Mouse (Mus musculus) cerebellum, adult 9-11 months (tissue): Measurements from ENCODE around the gene Disp2.

Source experiments
- DNase-seq: peaks from one replicate; pipeline ENCODE4 v3.0.0; 2022

Gene Disp2

DNA sequence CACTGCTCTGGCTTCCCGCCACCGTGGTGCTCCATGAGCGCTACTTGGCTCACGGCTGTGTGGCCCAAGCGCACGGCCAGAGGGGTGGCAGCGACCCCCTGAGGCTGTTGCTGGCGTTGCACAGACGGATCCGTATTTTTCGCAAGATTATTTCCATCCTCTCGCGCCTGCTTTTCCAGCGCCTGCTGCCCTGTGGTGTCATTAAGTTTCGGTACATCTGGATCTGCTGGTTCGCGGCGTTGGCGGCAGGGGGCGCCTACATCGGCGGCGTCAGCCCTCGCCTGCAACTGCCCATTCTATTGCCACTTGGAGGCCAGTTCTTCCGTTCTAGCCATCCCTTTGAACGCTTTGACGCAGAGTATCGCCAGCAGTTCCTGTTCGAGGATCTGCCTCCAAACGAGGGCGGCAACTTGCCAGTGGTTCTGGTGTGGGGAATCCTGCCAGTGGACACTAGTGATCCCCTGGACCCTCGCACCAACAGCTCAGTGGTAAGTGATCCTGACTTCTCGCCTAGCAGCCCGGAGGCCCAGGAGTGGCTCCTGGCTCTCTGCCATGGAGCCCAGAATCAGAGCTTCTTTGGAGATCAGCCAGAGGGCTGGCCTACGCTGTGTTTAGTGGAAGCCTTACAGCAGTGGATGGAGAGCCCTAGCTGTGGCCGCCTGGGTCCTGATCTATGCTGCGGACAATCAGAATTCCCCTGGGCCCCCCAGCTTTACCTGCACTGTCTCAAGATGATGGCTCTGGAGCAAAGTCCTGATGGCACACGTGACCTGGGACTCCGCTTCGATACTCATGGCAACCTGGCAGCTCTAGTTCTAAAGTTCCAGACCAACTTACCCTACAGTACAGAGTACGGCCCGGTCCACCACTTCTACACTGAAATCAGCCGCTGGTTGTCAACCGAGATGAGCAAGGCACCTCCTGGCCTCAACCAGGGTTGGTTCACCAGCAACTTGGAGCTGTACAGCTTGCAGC lies 11.3 kb downstream of the Disp2 start:
- peak; percentile 91 for DNase-seq

DNA sequence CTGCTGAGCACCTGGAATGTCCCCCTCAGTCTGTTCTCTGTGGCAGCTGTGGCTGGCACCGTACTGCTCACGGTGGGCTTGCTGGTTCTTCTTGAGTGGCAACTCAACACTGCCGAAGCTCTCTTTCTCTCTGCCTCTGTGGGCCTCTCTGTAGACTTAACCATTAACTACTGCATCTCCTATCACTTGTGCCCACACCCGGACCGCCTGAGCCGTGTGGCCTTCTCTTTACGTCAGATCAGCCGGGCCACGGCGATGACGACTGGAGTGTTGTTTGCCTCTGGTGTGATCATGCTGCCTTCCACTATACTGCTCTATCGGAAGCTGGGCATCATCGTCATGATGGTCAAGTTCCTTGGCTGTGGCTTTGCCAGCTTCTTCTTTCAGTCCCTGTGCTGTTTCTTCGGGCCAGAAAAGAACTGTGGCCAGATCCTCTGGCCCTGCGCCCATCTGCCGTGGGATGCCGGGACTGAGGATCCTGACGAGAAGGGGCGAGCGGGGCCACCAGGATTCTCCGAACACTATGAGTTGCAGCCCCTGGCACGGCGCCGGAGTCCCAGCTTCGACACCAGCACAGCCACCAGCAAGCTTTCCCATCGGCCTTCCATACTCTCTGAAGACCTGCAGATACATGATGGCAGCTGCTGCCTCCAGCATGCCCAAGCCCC lies 12.2 kb downstream of the Disp2 start:
- peak; percentile 64 for DNase-seq

DNA sequence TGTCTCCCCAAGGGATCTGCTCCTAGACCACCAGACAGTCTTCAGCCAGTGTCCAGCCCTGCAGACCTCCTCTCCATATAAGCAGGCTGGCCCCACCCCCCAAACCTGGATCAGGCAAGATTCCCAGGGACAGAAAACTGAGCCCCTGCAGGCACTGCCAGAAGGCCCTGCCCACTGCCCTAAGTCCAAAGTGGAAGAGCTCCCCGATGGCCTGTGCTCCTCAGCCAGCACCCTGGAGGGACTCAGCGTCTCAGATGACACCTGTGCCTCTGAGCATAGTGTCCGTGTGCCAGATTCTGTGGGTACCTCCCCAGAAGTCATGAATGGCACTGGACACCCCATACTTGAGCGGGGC lies 12.7 kb downstream of the Disp2 start:
- peak; percentile 59 for DNase-seq

DNA sequence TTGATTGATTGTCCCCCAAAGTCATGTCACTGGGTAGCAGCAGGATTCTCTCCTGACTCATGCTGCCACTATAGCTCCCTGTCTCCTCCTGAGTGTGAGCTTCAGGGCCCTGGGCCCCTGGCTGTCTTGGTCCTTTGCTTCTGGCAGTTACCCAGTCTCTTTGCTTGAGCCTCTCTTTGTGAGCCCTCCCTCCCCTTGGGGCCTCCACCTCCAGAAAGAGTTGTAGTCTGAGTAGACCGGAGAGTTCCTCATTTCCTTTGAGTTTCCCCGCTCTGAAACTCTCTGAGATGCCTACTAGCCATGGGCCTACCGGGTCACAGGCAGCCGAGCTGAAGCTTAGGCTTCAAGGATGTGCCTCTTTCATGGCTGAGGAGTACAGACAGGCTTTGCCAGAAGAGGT lies 14.1 kb downstream of the Disp2 start:
- no peak for DNase-seq

DNA sequence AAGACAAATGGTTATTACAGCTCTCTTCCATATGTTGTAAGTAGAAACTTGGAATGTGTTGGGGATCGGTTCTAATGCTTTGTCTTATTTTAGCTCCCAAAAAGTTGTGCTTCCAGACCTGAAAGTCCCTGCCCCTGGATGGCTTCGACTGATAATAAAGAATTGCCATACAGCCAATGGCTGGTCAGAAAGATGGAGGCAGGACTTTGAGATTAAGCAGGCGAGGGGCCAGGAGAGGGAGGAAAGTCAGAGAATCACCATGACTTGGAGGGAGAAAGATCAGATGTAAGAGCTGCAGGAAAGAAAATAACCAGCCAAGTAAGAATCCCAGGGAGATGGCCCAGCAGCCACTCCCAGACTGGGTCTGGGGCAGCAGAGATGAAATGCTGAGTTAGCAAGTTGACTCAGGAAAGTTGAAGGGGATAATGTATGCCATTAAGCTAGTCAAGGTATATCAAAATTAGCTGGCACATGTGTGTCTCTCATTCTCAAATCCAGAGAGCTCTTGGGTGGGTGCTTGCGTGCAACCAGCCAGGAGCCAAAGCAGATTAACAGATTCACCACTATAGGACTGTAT lies 23.1 kb downstream of the Disp2 start:
- DNase-seq = no peak

DNA sequence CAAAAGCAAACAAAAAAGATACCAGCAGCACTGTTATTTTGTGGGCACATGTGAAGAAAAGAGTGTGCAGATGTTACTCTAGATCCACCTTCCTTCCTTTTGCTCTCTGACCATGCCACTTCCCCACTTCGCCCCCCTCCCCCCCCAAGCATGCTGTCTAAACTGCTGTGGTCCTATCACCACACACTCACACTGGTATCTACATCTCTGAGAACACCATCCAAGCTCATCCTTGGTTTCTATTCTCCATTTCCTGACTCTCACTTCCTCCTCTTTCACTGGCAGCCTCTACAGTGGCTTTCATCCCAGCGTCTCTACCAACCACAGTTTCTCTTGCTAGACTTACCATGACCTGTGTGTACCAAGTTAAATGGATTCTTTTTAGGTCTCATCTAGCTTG lies 25.0 kb downstream of the Disp2 start:
- no peak for DNase-seq

DNA sequence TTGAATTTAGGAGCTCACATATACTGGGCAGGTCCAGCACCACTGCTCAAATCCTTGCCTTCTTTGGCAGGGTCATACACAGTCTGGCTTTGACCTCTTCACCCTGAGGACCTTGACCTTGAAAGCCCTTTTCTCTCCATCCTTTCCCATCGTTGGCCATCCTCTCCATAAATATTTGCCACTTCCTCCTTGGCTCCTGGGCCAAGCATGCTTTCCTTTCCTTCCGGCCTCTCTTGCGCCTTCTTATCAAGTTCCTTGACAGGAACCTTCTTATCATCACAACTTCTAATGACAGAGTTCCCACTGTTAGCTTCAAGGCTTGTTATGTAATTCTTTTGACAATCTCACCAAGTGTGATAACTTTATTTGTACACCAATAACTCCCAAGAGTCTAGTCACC lies 25.6 kb downstream of the Disp2 start:
- DNase-seq = no peak

DNA sequence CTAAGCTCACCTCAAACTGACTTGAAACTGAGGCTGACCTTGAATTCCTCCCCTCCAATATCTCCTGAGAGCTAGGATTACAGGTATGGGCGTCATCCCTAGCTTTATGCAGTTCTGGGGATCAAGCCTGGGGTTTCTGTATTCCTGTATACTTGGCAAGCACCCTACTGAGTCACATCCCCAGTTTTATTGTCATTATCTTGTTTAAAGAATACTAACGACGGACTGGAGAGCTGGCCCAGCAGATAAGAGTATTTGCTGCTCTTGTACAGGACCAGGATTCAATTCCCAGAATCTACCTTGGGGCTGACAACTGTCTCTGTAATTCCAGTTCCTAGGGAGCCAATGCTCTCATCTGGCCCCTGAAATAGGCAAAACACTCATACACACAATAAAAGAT lies 26.2 kb downstream of the Disp2 start:
- DNase-seq = no peak

DNA sequence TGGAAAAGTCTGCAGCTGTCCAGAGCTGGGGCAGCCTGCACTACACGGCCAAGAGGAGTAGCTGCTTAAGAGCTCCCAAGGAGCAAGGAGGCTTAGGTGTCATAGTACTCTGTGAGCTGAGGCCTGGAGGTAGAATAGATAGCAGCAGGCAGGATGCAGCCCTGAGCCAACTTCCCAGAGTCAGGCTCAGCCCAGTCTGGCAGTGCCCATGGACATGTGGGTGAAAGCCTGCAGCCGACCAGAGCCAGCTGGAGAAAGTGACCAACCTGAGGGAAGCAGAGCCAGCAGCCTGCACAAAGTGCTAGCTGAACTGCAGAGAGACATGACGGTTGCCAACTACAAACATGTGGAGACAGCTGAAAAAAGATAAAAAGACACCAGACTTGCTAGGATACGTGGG lies 27.3 kb downstream of the Disp2 start:
- DNase-seq = peak; percentile 77

DNA sequence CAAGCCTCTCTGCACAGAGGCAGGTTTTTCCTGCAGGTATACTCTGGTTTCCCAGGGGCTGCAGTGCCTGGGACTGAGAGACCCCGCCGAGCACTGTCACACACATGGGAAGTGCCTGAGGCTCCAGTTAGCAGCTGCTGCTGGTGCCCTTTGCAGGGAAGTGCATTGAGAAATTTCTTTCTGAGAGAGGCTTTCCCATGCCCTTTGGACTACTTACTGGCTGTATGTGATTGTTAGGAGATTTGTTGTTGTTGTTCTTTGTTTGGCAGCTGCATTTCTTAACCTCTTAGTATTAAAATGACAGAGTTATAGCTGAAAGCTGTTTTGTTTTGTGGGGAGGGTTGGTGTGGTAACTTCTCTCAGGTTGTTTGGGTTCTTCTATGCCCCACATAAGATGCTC lies 31.3 kb downstream of the Disp2 start:
- DNase-seq = no peak

DNA sequence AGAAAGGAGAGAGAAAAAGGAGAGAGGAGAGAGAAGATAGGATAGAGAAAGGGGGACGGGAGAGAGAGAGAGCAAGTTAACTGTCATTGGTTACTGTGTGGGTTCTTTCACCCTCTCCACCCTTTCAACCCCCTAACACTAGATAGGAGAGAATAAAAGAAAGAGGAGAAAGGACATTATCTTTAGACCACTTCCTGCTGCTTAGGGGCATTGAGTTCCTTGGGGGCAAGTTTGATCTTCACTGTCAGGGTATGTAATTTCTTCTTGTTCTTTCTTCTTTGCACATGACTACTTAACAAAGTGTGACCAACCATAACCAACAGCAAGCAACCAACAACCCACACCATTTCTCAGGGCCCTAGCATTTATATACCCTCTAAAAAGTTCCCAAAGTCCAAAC lies 33.2 kb downstream of the Disp2 start:
- DNase-seq = no peak

DNA sequence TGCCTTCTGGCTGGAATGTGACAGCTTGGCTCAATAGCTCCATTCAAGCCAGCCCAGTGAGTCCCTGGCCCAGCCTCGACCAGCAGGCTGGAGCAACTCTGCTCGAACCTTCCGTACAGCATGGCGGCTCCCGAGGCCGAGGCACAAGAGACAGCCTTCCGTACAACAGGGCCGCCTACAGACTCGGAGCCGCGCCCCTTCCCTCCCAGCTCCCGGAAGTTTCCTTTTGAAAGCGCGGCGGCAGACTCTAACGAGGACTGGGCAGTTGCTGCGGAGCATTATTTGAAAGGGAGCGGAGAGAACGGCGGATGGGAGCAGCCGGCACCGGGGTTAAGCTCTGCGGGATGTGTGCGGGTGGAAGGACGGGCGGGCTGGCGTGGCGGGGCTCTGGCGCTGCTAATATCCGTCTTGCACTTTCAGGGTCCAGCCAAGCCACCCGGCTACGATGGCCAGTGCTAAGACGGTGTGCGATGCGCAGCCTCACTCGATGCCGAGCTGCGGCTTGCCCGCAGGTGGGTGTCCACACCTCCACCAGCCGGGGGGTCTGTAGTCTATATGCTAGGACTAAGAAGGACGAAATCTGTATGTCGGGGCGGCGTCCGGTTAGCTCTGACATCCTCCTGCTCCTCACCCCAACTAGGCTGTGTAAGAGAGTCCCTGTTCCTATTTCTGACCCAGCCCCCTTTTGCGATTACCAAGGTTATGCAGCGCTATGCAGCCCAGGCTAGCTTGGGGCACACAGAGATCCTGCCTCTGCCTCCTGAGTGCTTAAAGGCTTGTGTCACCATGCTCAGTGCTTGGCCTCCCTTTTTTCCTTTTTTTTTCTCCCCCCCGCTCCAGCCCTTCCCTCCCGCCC lies 34.7 kb downstream of the Disp2 start, which contains the start of gene Knstrn:
Gene Knstrn, plus strand, starts transcription at position 23 of the 856 bp plus-strand sequence.
- peak; percentile 89 for DNase-seq

DNA sequence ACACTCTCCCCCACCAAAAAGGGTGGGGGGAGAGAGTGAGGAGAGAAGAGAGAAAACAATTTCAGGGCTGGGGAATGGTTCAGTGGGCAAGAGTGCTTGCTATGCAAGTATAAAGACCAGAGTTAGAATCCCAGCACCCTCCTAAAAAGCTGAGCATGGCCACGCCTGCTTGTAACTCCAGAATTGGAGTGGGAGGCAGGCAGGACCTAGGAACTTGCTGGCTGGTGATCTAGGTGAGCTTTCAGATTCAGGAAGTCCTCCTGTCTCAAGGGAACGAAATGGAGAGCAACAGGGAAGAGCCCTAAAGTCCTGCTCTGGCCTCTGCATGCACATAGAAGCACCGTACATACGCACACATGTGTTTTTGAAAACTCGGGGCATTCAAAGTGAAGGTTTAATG lies 43.3 kb downstream of the Disp2 start:
- DNase-seq = no peak

DNA sequence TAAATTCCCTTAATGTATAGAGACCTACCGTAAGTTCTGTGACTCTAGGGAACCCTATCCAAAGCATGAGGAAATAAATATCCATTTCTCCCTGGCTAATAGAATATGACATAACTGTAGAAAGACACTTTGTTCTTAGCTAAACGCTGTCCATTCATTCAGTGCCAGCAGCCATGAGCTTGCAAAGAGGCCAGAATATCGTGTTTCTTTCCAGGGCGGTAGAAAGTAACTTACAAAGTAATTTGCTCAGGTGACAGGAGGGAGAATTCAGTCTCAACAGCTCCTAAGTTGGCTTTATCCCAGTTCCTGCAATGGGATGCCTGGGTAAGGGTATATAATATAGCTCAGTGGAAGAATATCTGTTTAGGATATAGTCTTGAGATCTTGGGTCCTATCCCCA lies 44.9 kb downstream of the Disp2 start:
- no peak for DNase-seq

DNA sequence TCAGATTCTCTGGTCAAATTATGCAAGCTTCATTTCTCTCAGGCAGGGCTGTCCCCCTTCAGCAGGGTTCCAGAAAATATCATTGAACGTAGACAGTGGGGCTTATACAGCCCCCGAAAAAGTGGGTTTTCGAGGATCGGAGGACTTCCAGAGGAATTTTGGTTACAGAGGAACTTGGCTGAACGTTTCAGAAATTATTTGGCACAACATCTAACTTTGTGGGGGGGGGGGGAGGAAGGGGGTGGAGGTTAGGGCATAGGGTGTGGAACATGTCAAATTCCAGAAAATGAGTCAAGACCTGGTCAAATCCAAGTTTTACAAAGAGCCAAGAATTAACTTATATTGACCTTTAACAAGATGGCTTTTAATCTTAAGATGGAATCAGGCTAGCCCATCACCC lies 49.6 kb downstream of the Disp2 start:
- DNase-seq = no peak

DNA sequence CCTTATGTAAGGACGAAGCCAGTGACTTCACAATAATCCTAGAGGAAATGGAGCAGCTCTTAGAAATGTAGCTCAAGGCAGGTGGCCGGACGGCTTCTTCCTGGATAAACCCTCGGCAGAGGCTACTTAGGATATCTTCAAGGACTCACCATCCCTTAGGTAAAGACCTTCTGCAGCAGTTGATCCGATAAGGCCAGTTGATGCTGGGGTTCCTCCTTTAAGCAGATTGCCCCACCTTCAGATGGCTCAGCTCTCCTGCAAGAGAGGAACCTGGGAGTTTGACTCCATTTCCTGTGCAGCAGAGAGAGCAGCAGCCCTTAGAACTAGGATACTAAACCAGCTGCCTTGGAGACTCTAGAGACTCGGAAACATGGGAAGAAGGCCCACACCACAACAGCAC lies 54.5 kb downstream of the Disp2 start:
- no peak for DNase-seq

DNA sequence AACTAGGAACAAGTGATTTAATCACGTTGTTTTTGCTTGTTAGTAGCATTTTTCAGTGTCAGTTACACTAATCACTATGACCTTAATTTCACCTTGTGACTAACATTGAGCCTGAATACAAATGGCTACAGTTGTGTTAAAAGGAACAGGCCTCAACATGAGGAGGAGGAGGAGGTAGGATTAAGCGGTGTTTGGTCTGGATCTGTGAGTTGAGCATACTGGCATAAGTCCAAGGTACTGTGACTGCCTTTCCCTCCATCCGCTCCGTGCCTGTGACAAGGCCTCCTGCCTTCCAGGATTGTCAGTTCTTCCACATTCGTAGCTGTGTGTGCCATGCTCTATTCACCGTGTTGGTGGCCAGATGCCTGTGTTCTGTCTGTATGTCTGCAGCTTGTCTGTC lies 55.6 kb downstream of the Disp2 start:
- DNase-seq = no peak

DNA sequence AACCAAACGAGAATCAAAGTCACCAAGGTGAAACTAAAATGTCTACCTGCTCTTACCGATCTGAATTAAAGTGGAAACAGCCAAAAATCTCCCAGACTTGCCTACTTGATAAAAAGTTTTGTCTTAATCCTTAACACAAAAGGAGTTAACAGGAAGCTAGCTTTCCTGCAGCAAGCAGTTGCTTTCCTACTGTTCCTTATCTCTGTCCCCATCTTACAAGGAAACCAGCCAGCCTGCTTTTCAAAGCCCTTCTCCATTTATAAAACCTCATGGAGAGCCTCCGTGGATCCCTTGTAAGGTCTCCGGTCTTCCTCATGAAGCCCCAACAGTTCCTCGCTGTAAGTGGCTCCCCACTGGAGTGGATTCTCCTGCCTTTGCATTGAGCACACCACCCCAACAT lies 58.8 kb downstream of the Disp2 start:
- no peak for DNase-seq

DNA sequence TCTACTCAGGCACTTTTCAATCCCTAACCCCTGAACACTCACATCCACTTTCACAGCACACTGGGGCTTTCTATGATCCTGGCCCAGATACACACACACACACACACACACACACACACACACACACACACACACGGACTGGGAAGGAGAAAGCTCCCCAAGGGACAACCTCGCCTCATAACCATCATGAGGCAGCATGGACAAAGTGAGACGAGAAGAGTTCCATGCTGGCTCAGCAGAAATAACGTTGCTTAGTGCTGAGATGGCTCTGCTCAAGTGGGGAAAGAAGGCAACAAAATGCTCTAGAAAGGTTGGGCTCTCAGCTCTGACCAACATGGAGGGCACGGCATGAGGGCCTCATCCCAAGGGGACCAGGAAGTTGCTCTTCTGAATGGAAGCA lies 61.7 kb downstream of the Disp2 start:
- no peak for DNase-seq

DNA sequence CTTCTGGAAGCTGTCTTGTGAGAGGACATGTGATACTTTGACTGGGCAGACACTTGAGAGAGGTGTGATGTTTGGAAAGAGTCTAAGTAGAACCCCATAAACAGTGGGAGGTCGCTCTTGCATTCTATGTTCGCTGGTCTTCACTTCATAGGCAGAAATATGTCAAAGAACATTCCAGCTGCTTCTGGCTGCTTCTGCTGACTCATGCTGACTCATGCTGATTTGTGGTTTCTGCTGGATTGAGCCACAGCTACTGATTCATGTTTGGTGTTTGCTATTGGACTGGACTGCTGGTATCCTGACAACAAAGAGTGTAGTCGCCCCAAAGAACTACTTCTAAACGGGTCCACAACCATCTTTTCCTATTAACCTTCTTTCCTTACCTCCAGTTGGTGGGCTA lies 62.3 kb downstream of the Disp2 start:
- DNase-seq = no peak

DNA sequence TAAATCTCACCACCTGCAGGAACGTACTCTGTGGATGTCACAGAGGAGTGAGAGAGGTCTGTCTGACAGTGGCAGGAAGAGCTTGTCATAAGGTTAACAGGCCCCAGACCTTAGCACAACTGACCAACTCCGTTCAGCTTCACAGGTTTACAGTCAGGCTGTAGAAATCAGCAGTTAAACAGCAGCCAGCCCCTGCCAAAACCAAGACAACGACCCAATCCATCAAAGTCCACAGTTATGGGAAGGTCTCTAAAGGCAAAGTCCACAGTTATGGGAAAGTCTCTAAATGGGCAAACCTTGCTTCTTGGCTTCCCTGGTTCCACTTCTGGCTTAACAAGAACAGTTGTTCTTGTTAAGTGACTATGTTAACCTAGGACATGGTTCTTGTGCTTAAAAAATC lies 64.9 kb downstream of the Disp2 start:
- no peak for DNase-seq

DNA sequence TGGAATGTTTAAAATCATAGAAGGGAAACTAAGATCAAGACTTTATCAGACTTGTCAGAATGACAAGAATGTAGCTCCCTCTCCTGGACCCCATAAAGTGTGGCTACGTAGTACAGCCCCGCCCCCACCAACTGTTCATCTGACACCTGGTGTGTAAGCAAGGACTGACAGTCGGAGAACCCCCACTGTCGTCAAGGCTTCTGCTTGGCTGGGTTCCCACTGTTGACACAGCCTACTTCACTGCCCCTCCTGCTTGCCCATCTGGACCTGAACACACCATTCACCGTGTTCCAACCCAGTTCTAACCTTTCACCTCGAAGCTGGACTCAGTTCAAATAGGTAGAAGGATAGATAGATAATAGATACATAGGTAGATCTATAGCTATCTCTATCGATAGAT lies 66.7 kb downstream of the Disp2 start:
- no peak for DNase-seq

DNA sequence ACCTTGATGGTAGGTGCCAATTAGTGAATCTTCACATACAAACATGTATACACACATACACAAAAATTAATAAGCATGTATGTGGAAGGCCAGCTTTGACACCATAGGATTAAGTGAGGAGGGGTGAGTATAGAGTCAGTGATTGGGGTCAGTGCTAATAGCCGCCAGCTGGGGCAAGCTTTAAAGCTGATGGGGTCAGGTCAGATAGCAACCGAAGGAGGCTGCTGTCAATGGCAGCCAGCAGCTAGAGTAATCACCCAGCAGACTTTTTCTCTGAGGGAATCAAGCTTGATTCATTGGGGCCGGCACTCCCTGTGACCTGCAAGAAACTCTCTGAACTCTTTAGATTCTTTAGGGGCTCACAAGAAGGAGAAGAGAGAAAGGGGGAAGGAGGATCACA lies 72.2 kb downstream of the Disp2 start:
- DNase-seq = no peak
